Mouse (Mus musculus) liver, embryonic 11.5 days (tissue): Measurements from ENCODE around the gene Inpp5f. TPM values are rescaled to one million over a fixed set of nuclear protein-coding genes. Genes with fewer than 3 reads are reported as not detected.
"Not testable (repeated sequence)": the region's sequence is repeated elsewhere in the genome, so short reads cannot be mapped to it uniquely, and the experiment has no call there.

Experiments
- ATAC-seq: fragments of 200-750 bp; cut with Nextera tagmentation; replicated peaks from 2 replicates; pipeline ENCODE4 v1.8.0; 2017; ENCODE audit warnings: moderate number of reproducible peaks, mild to moderate bottlenecking, moderate TSS enrichment, moderate library complexity; ENCODE audit not compliant: low FRiP score
- DNase-seq: peaks from one replicate; pipeline ENCODE4 v3.0.0-alpha.2; 2017; ENCODE audit warnings: low spot score
- H3K27ac ChIP-seq: fragments of 300-500 bp; sonication (generic); 2 replicates; pipeline ENCODE4 v1.5.1; 2014; ENCODE audit warnings: mild to moderate bottlenecking, low read depth, low read length, control low read depth
- H3K27me3 ChIP-seq: fragments of 300-500 bp; sonication (generic); replicated peaks from 2 replicates; pipeline ENCODE4 v1.6.1; 2014; ENCODE audit warnings: low read length, mixed read lengths; ENCODE audit not compliant: control insufficient read depth, insufficient read depth
- H3K36me3 ChIP-seq: fragments of 300-500 bp; sonication (generic); 2 replicates; pipeline ENCODE4 v1.6.1; 2014; ENCODE audit warnings: mild to moderate bottlenecking, low read length, moderate library complexity, mixed read lengths; ENCODE audit not compliant: control insufficient read depth, insufficient read depth
- H3K4me1 ChIP-seq: fragments of 300-500 bp; sonication (generic); replicated peaks from 2 replicates; pipeline ENCODE4 v1.6.1; 2014; ENCODE audit warnings: low read length, mixed read lengths; ENCODE audit not compliant: control insufficient read depth, insufficient read depth
- H3K4me2 ChIP-seq: fragments of 300-500 bp; sonication (generic); 2 replicates; pipeline ENCODE4 v1.6.1; 2014; ENCODE audit warnings: mild to moderate bottlenecking, control low read depth, moderate library complexity
- H3K4me3 ChIP-seq: fragments of 300-500 bp; sonication (generic); 2 replicates; pipeline ENCODE4 v1.5.1; 2014; ENCODE audit warnings: low read depth, low read length, control low read depth
- H3K9ac ChIP-seq: fragments of 300-500 bp; sonication (generic); 2 replicates; pipeline ENCODE4 v1.6.1; 2014; ENCODE audit warnings: low read depth, low read length, control low read depth
- H3K9me3 ChIP-seq: fragments of 300-500 bp; sonication (generic); 2 replicates; pipeline ENCODE4 v1.6.1; 2016; ENCODE audit warnings: low read length, inconsistent platforms, mixed read lengths; ENCODE audit not compliant: control insufficient read depth
- WGBS: fragments of 180-500 bp; shearing (Covaris S2); extraction: QIAGEN DNeasy Blood & Tissue Kit; methylation state at CpG from one replicate; pipeline ENCODE4 v1.1.7; 2014; 5-methylcytosine and 5-hydroxymethylcytosine counted together
- polyA plus RNA-seq: library from polyadenylated mRNA; unstranded; fragments of >200 nt; fragmentation: Nextera tagmentation; extraction: Ambion mirVana; gene quantifications from 2 replicates; pipeline ENCODE4 v1.2.1, GENCODE M21; 2014

The Inpp5f gene
- polyA plus RNA-seq, 1 experiment from 2014 or later, result 20.0 TPM

DNA sequence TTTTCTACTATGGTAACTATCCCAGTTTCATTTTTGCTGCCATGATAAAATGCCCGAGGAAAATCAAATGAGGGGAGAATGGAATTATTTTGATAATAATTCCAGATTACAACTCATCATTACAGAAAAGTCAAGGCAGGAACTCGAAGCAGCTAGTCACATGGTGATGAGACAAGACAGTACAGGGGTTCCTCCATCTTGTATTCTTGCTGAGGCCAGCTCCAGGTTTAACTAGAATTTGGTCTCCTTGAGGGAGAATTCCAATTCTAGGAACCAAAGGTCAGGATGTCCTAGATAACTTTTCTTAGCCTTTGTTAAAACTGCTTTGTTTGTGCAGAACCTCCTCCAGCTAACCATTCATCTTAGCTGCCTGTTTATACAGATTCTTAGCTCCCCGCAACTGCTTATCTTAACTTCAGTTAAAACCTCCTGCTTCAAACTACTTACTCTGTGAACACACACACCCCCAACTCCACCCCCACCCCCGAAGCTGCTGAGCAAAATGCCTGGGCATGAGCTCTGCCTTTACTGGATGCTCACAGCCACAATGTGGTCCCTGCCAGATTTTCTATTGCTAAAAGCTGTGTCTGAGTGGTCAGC, 23.7 kb upstream of the Inpp5f start:
- Histone ChIP-seq H3K4me1 (peaks cover 12% of the 10 kb centered on the region), H3K27me3 (no peaks in the 10 kb centered on the region), H3K4me3 (no peak overlapping the region), H3K4me2 (no peak overlapping the region), H3K27ac (no peak overlapping the region), H3K36me3 (no peaks in the 10 kb centered on the region), H3K9me3 (no peaks in the 10 kb centered on the region), H3K9ac (no peak overlapping the region)
- 38% methylated on average over 4 of the region's 4 CpGs for WGBS
- ATAC-seq, result peak; percentile 43; the same call in 1 of the 2 replicates
- no peak for DNase-seq

DNA sequence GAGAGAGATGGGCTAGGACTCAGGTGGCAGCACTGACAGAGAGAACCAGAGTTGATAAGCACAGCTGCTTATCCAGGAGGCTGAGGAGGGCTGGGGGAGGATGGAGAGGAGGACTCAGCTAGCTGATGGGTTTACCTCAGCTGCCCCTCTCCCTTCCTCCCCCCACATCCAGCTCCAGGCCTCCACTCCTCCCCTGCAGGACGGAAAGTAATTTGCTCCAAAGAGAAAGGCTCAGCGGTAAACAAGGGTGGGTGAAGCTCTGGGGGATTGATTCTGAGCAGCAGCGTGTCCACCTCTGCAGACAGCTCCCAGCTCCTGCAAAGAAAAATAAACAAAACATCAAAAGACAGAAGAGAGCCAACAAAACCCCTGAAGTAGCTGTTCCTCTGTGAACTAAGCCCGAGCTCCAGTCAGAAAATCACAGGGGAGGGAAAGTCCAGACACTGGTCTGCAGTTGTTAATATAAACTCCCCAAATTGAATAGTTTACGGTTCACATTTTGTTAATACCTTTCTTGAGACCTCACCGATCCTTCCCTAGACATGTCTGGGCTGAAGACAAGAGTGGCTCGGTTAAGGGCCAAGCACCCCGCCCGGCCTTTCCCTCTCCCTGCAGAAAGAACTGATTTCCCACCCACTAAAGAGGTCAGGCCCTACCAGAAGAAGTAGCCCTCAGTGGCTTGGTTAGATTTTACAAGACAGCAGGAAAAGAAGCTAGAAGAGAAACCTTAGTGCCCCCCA, 19.6 kb upstream of the Inpp5f start:
- DNase-seq (peak; percentile 38), ATAC-seq (no peak; the same call in 1 of the 2 replicates)
- no peak overlapping the region; the same call in 1 of the 2 replicates for H3K27ac ChIP-seq
- H3K4me2 ChIP-seq, result peak overlapping the region; percentile 2; the same call in 1 of the 2 replicates
- no peaks in the 10 kb centered on the region for H3K9me3 ChIP-seq
- H3K27me3 ChIP-seq, result no peaks in the 10 kb centered on the region
- H3K36me3 ChIP-seq, result no peaks in the 10 kb centered on the region
- no peak overlapping the region for H3K4me3 ChIP-seq
- H3K4me1 ChIP-seq, result peaks cover 12% of the 10 kb centered on the region
- WGBS, result 32% methylated on average over 9 of the region's 9 CpGs
- no peak overlapping the region for H3K9ac ChIP-seq

- H3K4me2 ChIP-seq, result peak overlapping the region; percentile 56
- H3K27ac ChIP-seq, result no peak overlapping the region
- no peak overlapping the region for H3K4me3 ChIP-seq
- H3K9ac ChIP-seq, result no peak overlapping the region
- no peaks in the 10 kb centered on the region for H3K27me3 ChIP-seq
- ATAC-seq (no peak), DNase-seq (peak; percentile 33)
- WGBS, result 24% methylated on average over 21 of the region's 21 CpGs
- peaks cover 12% of the 10 kb centered on the region for H3K4me1 ChIP-seq
- no peaks in the 10 kb centered on the region for H3K9me3 ChIP-seq
- no peaks in the 10 kb centered on the region for H3K36me3 ChIP-seq
These were observed 18.8 kb upstream of the Inpp5f start for GRCm38 (mm10) chr7:128592118-128592935.

DNA sequence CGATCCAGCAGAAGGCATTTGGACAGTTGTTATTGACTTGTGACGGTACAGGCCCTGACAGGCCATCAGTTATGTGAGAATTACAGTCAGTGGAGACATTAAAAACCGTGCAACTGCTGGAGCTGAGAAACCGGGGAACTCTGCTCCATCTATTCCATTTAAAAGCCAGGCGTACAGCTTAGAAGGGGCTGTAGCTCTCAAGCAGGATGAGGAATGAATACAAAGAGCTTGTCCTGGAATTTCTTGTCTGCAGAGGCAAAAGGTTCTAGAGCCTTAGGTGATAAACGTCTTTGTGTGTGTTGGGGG, 18.2 kb upstream of the Inpp5f start:
- Histone ChIP-seq H3K4me2 (no peak overlapping the region), H3K9me3 (no peaks in the 10 kb centered on the region), H3K36me3 (no peaks in the 10 kb centered on the region), H3K27ac (no peak overlapping the region), H3K9ac (no peak overlapping the region), H3K27me3 (no peaks in the 10 kb centered on the region), H3K4me1 (peaks cover 10% of the 10 kb centered on the region), H3K4me3 (no peak overlapping the region)
- DNase-seq (no peak), ATAC-seq (no peak)
- WGBS, result 34% methylated on average over 6 of the region's 6 CpGs

- DNase-seq (no peak), ATAC-seq (no peak)
- Histone ChIP-seq H3K27ac (no peak overlapping the region), H3K27me3 (no peaks in the 10 kb centered on the region), H3K36me3 (no peaks in the 10 kb centered on the region), H3K4me3 (no peak overlapping the region), H3K9me3 (no peaks in the 10 kb centered on the region), H3K4me1 (peaks cover 7% of the 10 kb centered on the region), H3K4me2 (no peak overlapping the region), H3K9ac (no peak overlapping the region)
- 86% methylated on average over 2 of the region's 2 CpGs for WGBS
These were observed 14.9 kb upstream of the Inpp5f start for GRCm38 (mm10) chr7:128596274-128596673.

GRCm38 (mm10) chr7:128599072-128599471, 12.1 kb upstream of the Inpp5f start:
- H3K9ac ChIP-seq, result no peak overlapping the region
- H3K36me3 ChIP-seq, result no peaks in the 10 kb centered on the region
- ATAC-seq (no peak), DNase-seq (no peak)
- no peak overlapping the region for H3K4me3 ChIP-seq
- no peaks in the 10 kb centered on the region for H3K4me1 ChIP-seq
- H3K27me3 ChIP-seq, result no peaks in the 10 kb centered on the region
- 63% methylated on average over 5 of the region's 5 CpGs for whole genome bisulfite sequencing
- no peak overlapping the region for H3K27ac ChIP-seq
- H3K9me3 ChIP-seq, result no peaks in the 10 kb centered on the region
- no peak overlapping the region for H3K4me2 ChIP-seq

- Histone ChIP-seq H3K9me3 (no peaks in the 10 kb centered on the region), H3K4me2 (no peak overlapping the region), H3K4me1 (no peaks in the 10 kb centered on the region), H3K9ac (no peak overlapping the region), H3K27ac (no peak overlapping the region), H3K4me3 (no peak overlapping the region), H3K27me3 (no peaks in the 10 kb centered on the region), H3K36me3 (no peaks in the 10 kb centered on the region)
- 73% methylated on average over 5 of the region's 5 CpGs for WGBS
- DNase-seq (no peak), ATAC-seq (no peak)
These were observed 9.3 kb upstream of the Inpp5f start for GRCm38 (mm10) chr7:128601826-128602225.

DNA sequence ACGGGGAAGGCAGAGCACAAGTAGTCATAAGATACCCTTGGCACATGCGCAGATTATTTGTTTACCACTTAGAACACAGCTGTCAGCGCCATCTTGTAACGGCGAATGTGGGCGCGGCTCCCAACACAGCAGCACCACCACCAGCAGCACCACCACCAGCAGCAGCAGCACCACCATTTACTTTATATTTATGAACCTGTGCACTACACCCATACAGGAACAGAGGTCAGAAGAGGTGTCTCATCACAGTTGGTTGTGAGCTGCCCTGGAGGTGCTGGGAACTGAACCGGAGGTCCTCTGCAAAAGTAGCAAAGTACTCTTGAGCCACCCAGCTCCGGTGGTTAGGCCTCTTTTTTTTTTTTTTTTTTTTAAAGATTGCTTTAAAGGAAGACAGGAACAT, 1.2 kb upstream of the Inpp5f start:
- H3K9ac ChIP-seq, H3K27ac ChIP-seq, ATAC-seq, H3K4me2 ChIP-seq, H3K4me3 ChIP-seq, H3K4me1 ChIP-seq, H3K9me3 ChIP-seq, DNase-seq, H3K36me3 ChIP-seq, H3K27me3 ChIP-seq: not testable (repeated sequence)
- WGBS, result 94% methylated on average over 7 of the region's 9 CpGs
